Mouse (Mus musculus): ENCODE data around the gene Col16a1. TPM values are rescaled to one million over a fixed set of nuclear protein-coding genes. Genes with fewer than 3 reads are reported as not detected.
A peak's percentile ranks its signal among the peaks of the same experiment; 100 is the strongest.

The Col16a1 gene
- polyA plus RNA-seq, 1 experiment from 2014 or later: 7.2 TPM

- WGBS: 8% methylated on average over 6 of the region's 6 CpGs
- H3K36me3 ChIP-seq (replicated peaks): no peaks in the 10 kb centered on the region
- peak within 1 kb of the TSS; percentile 36; the same call in 1 of the 2 replicates for H3K27ac ChIP-seq (replicated peaks)
- no peaks in the 10 kb centered on the region for H3K9me3 ChIP-seq
- H3K4me3 ChIP-seq: no peak within 1 kb of the TSS
- DNase-seq (ENCODE audit: low spot score): no peak
- peaks cover 38% of the 10 kb centered on the region for H3K4me1 ChIP-seq
- peaks cover 14% of the 10 kb centered on the region for H3K27me3 ChIP-seq (replicated peaks; ENCODE audit: low read depth, poor library complexity, severe bottlenecking)
These were observed 54.5 kb downstream of the Col16a1 start, which contains the start of gene Pef1 for GRCm38 (mm10) chr4:130102111-130102651. TSS of gene Pef1 (plus strand) at chr4:130102558.

- 81% methylated on average over 12 of the region's 12 CpGs for whole genome bisulfite sequencing
- peaks cover 14% of the 10 kb centered on the region for H3K27me3 ChIP-seq (replicated peaks; ENCODE audit: low read depth, poor library complexity, severe bottlenecking)
- no peak for DNase-seq (ENCODE audit: low spot score)
- H3K4me3 ChIP-seq: no peak overlapping the region
- no peaks in the 10 kb centered on the region for H3K36me3 ChIP-seq (replicated peaks)
- H3K4me1 ChIP-seq: peaks cover 40% of the 10 kb centered on the region
- no peaks in the 10 kb centered on the region for H3K9me3 ChIP-seq
- no peak overlapping the region for H3K27ac ChIP-seq (replicated peaks)
These were observed 56.0 kb downstream of the Col16a1 start for GRCm38 (mm10) chr4:130103632-130104031.

GRCm38 (mm10) chr4:130104584-130104983 is 56.9 kb downstream of the Col16a1 start:
- Histone ChIP-seq H3K4me1 (peaks cover 46% of the 10 kb centered on the region), H3K27me3 (replicated peaks; ENCODE audit: low read depth, poor library complexity, severe bottlenecking) (peaks cover 12% of the 10 kb centered on the region), H3K4me3 (no peak overlapping the region), H3K9me3 (no peaks in the 10 kb centered on the region), H3K27ac (replicated peaks) (no peak overlapping the region), H3K36me3 (replicated peaks) (no peaks in the 10 kb centered on the region)
- 87% methylated on average over 4 of the region's 4 CpGs for whole genome bisulfite sequencing
- DNase-seq (ENCODE audit: low spot score): no peak

- no peaks in the 10 kb centered on the region for H3K36me3 ChIP-seq (replicated peaks)
- H3K4me1 ChIP-seq: peaks cover 23% of the 10 kb centered on the region
- H3K27me3 ChIP-seq (replicated peaks; ENCODE audit: low read depth, poor library complexity, severe bottlenecking): no peaks in the 10 kb centered on the region; the same call in 1 of the 2 replicates
- 13% methylated on average over 14 of the region's 14 CpGs for WGBS
- H3K27ac ChIP-seq (replicated peaks): peak overlapping the region; percentile 89
- H3K4me3 ChIP-seq: peak overlapping the region; percentile 80
- H3K9me3 ChIP-seq: no peaks in the 10 kb centered on the region
- DNase-seq (ENCODE audit: low spot score): no peak
These were observed 59.4 kb downstream of the Col16a1 start for GRCm38 (mm10) chr4:130107065-130107443.

GRCm38 (mm10) chr4:130107444-130108131 is 59.9 kb downstream of the Col16a1 start:
- H3K36me3 ChIP-seq (replicated peaks): peaks cover 2% of the 10 kb centered on the region; the same call in 1 of the 2 replicates
- H3K4me3 ChIP-seq: peak overlapping the region; percentile 80
- no peaks in the 10 kb centered on the region for H3K9me3 ChIP-seq
- peak; percentile 99 for DNase-seq (ENCODE audit: low spot score)
- no peaks in the 10 kb centered on the region for H3K27me3 ChIP-seq (replicated peaks; ENCODE audit: low read depth, poor library complexity, severe bottlenecking)
- peak overlapping the region; percentile 89 for H3K27ac ChIP-seq (replicated peaks)
- WGBS: 1% methylated on average over 39 of the region's 39 CpGs
- peaks cover 18% of the 10 kb centered on the region for H3K4me1 ChIP-seq

GRCm38 (mm10) chr4:130108929-130109328 is 61.3 kb downstream of the Col16a1 start:
- H3K9me3 ChIP-seq: no peaks in the 10 kb centered on the region
- H3K4me1 ChIP-seq: peaks cover 15% of the 10 kb centered on the region
- no peaks in the 10 kb centered on the region for H3K27me3 ChIP-seq (replicated peaks; ENCODE audit: low read depth, poor library complexity, severe bottlenecking)
- DNase-seq (ENCODE audit: low spot score): no peak
- H3K36me3 ChIP-seq (replicated peaks): peaks cover 12% of the 10 kb centered on the region; the same call in 1 of the 2 replicates
- no peak overlapping the region for H3K27ac ChIP-seq (replicated peaks)
- peak overlapping the region; percentile 80; the same call in 1 of the 2 replicates for H3K4me3 ChIP-seq
- 87% methylated on average over 3 of the region's 3 CpGs for WGBS

GRCm38 (mm10) chr4:130109666-130110065 is 62.0 kb downstream of the Col16a1 start:
- no peak for DNase-seq (ENCODE audit: low spot score)
- no peaks in the 10 kb centered on the region for H3K27me3 ChIP-seq (replicated peaks; ENCODE audit: low read depth, poor library complexity, severe bottlenecking)
- H3K4me3 ChIP-seq: no peak overlapping the region
- WGBS: 92% methylated on average over 9 of the region's 9 CpGs
- peaks cover 12% of the 10 kb centered on the region for H3K36me3 ChIP-seq (replicated peaks)
- H3K4me1 ChIP-seq: peaks cover 15% of the 10 kb centered on the region
- H3K9me3 ChIP-seq: no peaks in the 10 kb centered on the region
- H3K27ac ChIP-seq (replicated peaks): no peak overlapping the region

- DNase-seq (ENCODE audit: low spot score): no peak
- Histone ChIP-seq H3K4me1 (peaks cover 15% of the 10 kb centered on the region), H3K4me3 (no peak overlapping the region), H3K27me3 (replicated peaks; ENCODE audit: low read depth, poor library complexity, severe bottlenecking) (no peaks in the 10 kb centered on the region), H3K9me3 (no peaks in the 10 kb centered on the region), H3K27ac (replicated peaks) (no peak overlapping the region), H3K36me3 (replicated peaks) (peaks cover 15% of the 10 kb centered on the region)
- WGBS: 88% methylated on average over 7 of the region's 7 CpGs
These were observed 62.5 kb downstream of the Col16a1 start for GRCm38 (mm10) chr4:130110091-130110490.

- H3K4me3 ChIP-seq: no peak overlapping the region
- no peak overlapping the region for H3K27ac ChIP-seq (replicated peaks)
- 79% methylated on average over 7 of the region's 7 CpGs for WGBS
- H3K4me1 ChIP-seq: peaks cover 15% of the 10 kb centered on the region
- no peaks in the 10 kb centered on the region for H3K9me3 ChIP-seq
- H3K36me3 ChIP-seq (replicated peaks): peaks cover 22% of the 10 kb centered on the region
- DNase-seq (ENCODE audit: low spot score): no peak
- no peaks in the 10 kb centered on the region for H3K27me3 ChIP-seq (replicated peaks; ENCODE audit: low read depth, poor library complexity, severe bottlenecking)
These were observed 64.7 kb downstream of the Col16a1 start for GRCm38 (mm10) chr4:130112299-130112698.

- H3K4me3 ChIP-seq: no peak overlapping the region
- H3K27me3 ChIP-seq (replicated peaks; ENCODE audit: low read depth, poor library complexity, severe bottlenecking): no peaks in the 10 kb centered on the region
- peaks cover 15% of the 10 kb centered on the region for H3K4me1 ChIP-seq
- 95% methylated on average over 1 of the region's 1 CpGs for WGBS
- peaks cover 27% of the 10 kb centered on the region for H3K36me3 ChIP-seq (replicated peaks)
- DNase-seq (ENCODE audit: low spot score): no peak
- no peaks in the 10 kb centered on the region for H3K9me3 ChIP-seq
- H3K27ac ChIP-seq (replicated peaks): no peak overlapping the region
These were observed 65.1 kb downstream of the Col16a1 start for GRCm38 (mm10) chr4:130112732-130113131.

- Histone ChIP-seq H3K4me3 (no peak overlapping the region), H3K27me3 (replicated peaks; ENCODE audit: low read depth, poor library complexity, severe bottlenecking) (no peaks in the 10 kb centered on the region), H3K27ac (replicated peaks) (no peak overlapping the region), H3K9me3 (no peaks in the 10 kb centered on the region), H3K36me3 (replicated peaks) (peaks cover 61% of the 10 kb centered on the region), H3K4me1 (peaks cover 25% of the 10 kb centered on the region)
- WGBS: 72% methylated on average over 4 of the region's 4 CpGs
- no peak for DNase-seq (ENCODE audit: low spot score)
These were observed 73.1 kb downstream of the Col16a1 start for GRCm38 (mm10) chr4:130120752-130121151.

- no peaks in the 10 kb centered on the region for H3K9me3 ChIP-seq
- WGBS: 65% methylated on average over 8 of the region's 8 CpGs
These were observed 73.9 kb downstream of the Col16a1 start for GRCm38 (mm10) chr4:130121560-130121959.

GRCm38 (mm10) chr4:130123020-130123419 is 75.4 kb downstream of the Col16a1 start:
- Histone ChIP-seq H3K27me3 (replicated peaks; ENCODE audit: low read depth, poor library complexity, severe bottlenecking) (no peaks in the 10 kb centered on the region), H3K4me1 (peaks cover 38% of the 10 kb centered on the region), H3K27ac (replicated peaks) (no peak overlapping the region), H3K9me3 (no peaks in the 10 kb centered on the region), H3K4me3 (no peak overlapping the region), H3K36me3 (replicated peaks) (peaks cover 77% of the 10 kb centered on the region)
- WGBS: 82% methylated on average over 5 of the region's 5 CpGs
- no peak for DNase-seq (ENCODE audit: low spot score)

More at GRCm38 (mm10) chr4:130121560-130121959, 73.9 kb downstream of the Col16a1 start:
- Histone ChIP-seq H3K27ac (replicated peaks) (no peak overlapping the region), H3K4me3 (no peak overlapping the region), H3K27me3 (replicated peaks; ENCODE audit: low read depth, poor library complexity, severe bottlenecking) (no peaks in the 10 kb centered on the region), H3K36me3 (replicated peaks) (peaks cover 69% of the 10 kb centered on the region), H3K4me1 (peaks cover 33% of the 10 kb centered on the region)
- DNase-seq (ENCODE audit: low spot score): no peak

All from embryonic facial prominence, embryonic 10.5 days (tissue).